Mouse (Mus musculus): ENCODE results near the gene Ebf3.

DNA sequence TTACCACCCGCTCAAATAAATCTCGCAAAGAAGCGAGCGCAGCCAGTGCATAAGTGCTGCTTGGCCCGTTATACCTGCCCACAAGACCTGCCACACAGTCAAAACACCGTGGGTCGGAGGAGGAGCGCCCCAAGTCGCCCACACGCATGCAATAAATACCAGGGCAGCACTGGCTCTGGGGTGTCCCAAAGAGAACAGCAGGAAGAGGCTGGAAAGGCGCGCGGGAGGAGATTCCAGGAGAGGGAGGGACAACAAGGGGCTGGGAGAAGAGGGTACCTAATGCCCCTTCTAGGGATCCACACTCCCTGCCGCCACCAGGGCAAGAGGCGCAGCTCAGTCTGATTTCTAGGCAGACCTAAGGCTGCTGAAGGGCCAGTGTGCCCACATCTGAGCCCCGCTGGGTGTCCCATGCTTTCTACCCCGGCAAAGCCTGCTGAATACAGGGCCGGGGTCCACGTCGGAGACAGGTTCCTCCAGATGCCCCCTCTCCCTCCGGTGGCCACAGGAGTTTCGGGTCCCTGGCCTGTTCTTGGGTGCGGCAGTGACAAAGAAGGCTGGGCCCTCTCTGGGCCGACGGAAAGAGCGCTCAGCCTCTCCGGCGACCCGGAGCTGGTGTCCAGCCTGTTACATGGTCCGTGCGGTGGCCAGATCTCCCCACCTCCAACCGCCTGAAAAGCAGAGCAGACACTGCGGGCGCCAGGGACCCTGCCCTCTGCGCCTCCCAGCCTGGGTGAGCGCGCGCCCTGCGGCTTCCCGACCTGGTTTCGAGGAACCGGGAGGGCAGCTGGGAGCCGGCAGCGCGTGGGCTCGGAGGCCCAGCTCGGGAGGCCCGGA lies 682 bp upstream of the Ebf3 start:
- TF ChIP-seq CTCF (IDR thresholded peaks at IDR 0.05; ENCODE audit: control insufficient read depth, insufficient read depth, low read length), result no peak
- TF ChIP-seq POLR2A (IDR thresholded peaks at IDR 0.05; ENCODE audit: borderline replicate concordance, control insufficient read depth, low read depth, low read length), result no peak

Data from bone marrow, adult 2 months (tissue).